Mouse (Mus musculus) effector memory CD4-positive, alpha-beta T cell, adult 5 months (primary cell): ENCODE measurements around the gene Gprin1. TPM values are rescaled to one million over a fixed set of nuclear protein-coding genes. Genes with fewer than 3 reads are reported as not detected.

Experiments
- polyA plus RNA-seq: library from polyadenylated mRNA; unstranded; fragments of 100-300 nt; shearing (Covaris generic); gene quantifications from one replicate; pipeline ENCODE4 v1.2.1, GENCODE M21; 2017

The Gprin1 gene
- not detected for polyA plus RNA-seq

GRCm38 (mm10) chr13:54749864-54750411 is at the start of gene Gprin1:
Gene Gprin1 (minus strand): TSS chr13:54749874.

GRCm38 (mm10) chr13:54788740-54789560 is 39.3 kb upstream of the Gprin1 start, which contains the start of gene Tspan17:
Gene Tspan17 (plus strand): TSS chr13:54789377.

GRCm38 (mm10) chr13:54783698-54784097 is 34.0 kb upstream of the Gprin1 start, which contains the start of gene Eif4e1b:
Gene Eif4e1b (plus strand): TSS chr13:54783998.

GRCm38 (mm10) chr13:54766192-54766768 is 16.6 kb upstream of the Gprin1 start, which contains the start of gene Sncb:
Gene Sncb (minus strand): TSS chr13:54766595.

GRCm38 (mm10) chr13:54701243-54701642 is 48.4 kb downstream of the Gprin1 start, which contains the start of gene Cdhr2:
Gene Cdhr2 (plus strand): TSS chr13:54701461.

GRCm38 (mm10) chr13:54693558-54694347 is 55.9 kb downstream of the Gprin1 start, which contains the start of gene Rnf44:
Gene Rnf44 (minus strand): TSS chr13:54693907.

Other genes starting within 250 kb of the Gprin1 start
- gene Simc1, start 246.1 kb downstream of the Gprin1 start, polyA plus RNA-seq = 40.9 TPM
- gene 4833439L19Rik, start 184.4 kb downstream of the Gprin1 start, polyA plus RNA-seq = 62.8 TPM
- 3.0 TPM for gene Arl10, start 174.9 kb downstream of the Gprin1 start, polyA plus RNA-seq
- gene Nop16, start 159.8 kb downstream of the Gprin1 start, polyA plus RNA-seq = 18.4 TPM
- 145 TPM for gene Higd2a, start 159.7 kb downstream of the Gprin1 start, polyA plus RNA-seq
- 69.1 TPM for gene Cltb, start 138.5 kb downstream of the Gprin1 start, polyA plus RNA-seq
- gene Faf2, start 128.1 kb downstream of the Gprin1 start, polyA plus RNA-seq = 55.4 TPM
- 101 TPM for gene Rnf44, start 56.0 kb downstream of the Gprin1 start, polyA plus RNA-seq
- gene Cdhr2, start 48.4 kb downstream of the Gprin1 start, polyA plus RNA-seq = not detected
- not detected for gene Sncb, start 16.7 kb upstream of the Gprin1 start, polyA plus RNA-seq
- gene Eif4e1b, start 34.1 kb upstream of the Gprin1 start, polyA plus RNA-seq = not detected
- 3.9 TPM for gene Tspan17, start 39.5 kb upstream of the Gprin1 start, polyA plus RNA-seq
- gene Unc5a, start 199.5 kb upstream of the Gprin1 start, polyA plus RNA-seq = 11.4 TPM